Comparison of ENCODE assay signal across 13 mouse cellular contexts in genomic region chr2:178950304-178950703, GRCm38 (mm10).
"Had no signal": no experiment of that assay in that cellular context is flagged by ENCODE, and none has a peak within 500 bp of the region (broad histone marks: within the 10 kb centered on the region; RNA-seq: fewer than 3 reads in every experiment).

No protein-coding gene starts in this region.

- H3K4me2 ChIP-seq: liver, embryonic 11.5 days; liver, embryonic 15.5 days; midbrain, embryonic 13.5 days; stomach, embryonic 15.5 days had no signal

- DNase-seq: kidney, adult 11 months; kidney, adult 9 months; kidney, postnatal 36 days; lung, adult 2 months; retina, postnatal 1 day; thymus, adult 2 months; thymus, postnatal 25 days had no signal

- H3K9me3 ChIP-seq: liver, embryonic 15.5 days; midbrain, embryonic 13.5 days; stomach, embryonic 15.5 days had no signal

- H3K4me3 ChIP-seq: liver, embryonic 15.5 days; midbrain, embryonic 13.5 days; stomach, embryonic 15.5 days had no signal

- H3K27ac ChIP-seq: kidney, postnatal 0 days; liver, embryonic 15.5 days; midbrain, embryonic 13.5 days; stomach, embryonic 15.5 days had no signal

- H3K4me1 ChIP-seq: liver, embryonic 15.5 days; stomach, embryonic 15.5 days had no signal

- H3K36me3 ChIP-seq: liver, embryonic 15.5 days; midbrain, embryonic 13.5 days; stomach, embryonic 15.5 days had no signal

- H3K27me3 ChIP-seq: liver, embryonic 15.5 days; midbrain, embryonic 13.5 days; stomach, embryonic 15.5 days had no signal

- H3K9ac ChIP-seq: liver, embryonic 15.5 days; midbrain, embryonic 13.5 days; stomach, embryonic 15.5 days had no signal

- ATAC-seq: lung, postnatal 0 days; midbrain, embryonic 13.5 days had no signal
